Mouse (Mus musculus): ENCODE data around the gene Olfr137. TPM values are rescaled to one million over a fixed set of nuclear protein-coding genes. Genes with fewer than 3 reads are reported as not detected.

Olfr137 gene
- not detected for total RNA-seq (2022)

DNA sequence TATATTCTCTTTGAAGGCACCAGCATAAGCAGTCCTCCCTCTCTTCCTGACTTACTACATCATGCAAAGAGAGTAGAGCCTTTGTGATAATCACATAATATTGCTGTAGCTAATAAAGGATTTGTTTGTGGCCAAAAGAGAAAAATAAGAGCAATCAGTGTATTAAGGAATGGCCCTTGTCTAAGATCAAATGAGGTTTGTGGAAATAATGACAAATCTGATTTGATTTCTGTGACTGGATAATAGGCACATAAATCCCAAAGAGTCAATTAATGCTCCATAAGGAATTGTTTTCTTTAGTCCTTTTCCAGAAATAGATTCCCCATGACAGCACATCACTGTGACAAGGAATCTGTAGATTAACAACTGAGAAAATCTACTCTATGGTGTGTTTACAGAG lies at the start of gene Olfr137:
TSS of gene Olfr137 (minus strand) at position 101 of the 400 bp plus-strand sequence.
- DNase-seq (ENCODE audit: low spot score in 2 of 2): no peak

DNA sequence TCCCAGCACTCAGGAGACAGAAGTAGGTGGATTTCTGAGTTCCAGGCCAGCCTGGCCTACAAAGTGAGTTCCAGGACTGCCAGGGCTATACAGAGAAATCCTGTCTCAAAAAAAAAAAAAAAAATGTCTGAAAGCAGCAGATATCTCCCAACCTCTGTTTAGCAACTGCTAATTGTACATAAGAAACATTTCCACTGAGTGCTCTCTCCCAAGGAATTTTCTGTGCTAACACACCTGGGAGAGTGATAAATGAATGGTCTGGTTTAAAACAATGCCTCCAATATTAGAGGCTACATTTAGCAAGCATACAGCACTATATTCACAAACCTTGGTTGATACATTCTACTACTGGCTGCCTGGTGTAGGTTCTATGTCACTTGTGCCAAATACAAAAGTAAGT lies 22.2 kb upstream of the Olfr137 start, which contains the start of gene Olfr136:
TSS of gene Olfr136 (plus strand) at position 301 of the 400 bp plus-strand sequence.
- no peak for DNase-seq (ENCODE audit: low spot score in 2 of 2)

DNA sequence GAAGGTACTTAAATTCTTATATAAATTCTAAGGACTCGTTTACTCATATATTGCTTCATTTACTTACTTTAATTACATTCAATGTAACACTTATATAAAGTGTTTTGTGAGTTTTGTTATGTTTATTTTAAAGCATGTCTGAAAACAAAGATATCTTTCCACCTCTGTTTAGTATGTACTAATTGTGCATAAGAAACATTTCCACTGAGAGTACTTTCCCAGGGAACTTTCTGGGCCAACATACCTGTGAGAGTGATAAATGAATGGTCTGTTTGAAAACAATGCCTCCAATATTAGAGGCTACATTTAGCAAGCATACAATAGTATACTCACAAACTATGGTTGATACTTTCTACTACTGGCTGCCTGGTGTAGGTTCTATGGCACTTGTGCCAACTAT lies 46.6 kb downstream of the Olfr137 start, which contains the start of gene Olfr138:
TSS of gene Olfr138 (plus strand) at position 301 of the 400 bp plus-strand sequence.
- no peak for DNase-seq (ENCODE audit: low spot score in 2 of 2)

Other genes with a start within 250 kb of the Olfr137 start
- not detected for gene Olfr129, start 247.5 kb downstream of the Olfr137 start, total RNA-seq (2022)
- not detected for gene Olfr130, start 243.6 kb downstream of the Olfr137 start, total RNA-seq (2022)
- gene Olfr131, start 218.9 kb downstream of the Olfr137 start, total RNA-seq (2022): not detected
- not detected for gene Olfr132, start 173.0 kb downstream of the Olfr137 start, total RNA-seq (2022)
- not detected for gene Olfr133, start 162.3 kb downstream of the Olfr137 start, total RNA-seq (2022)
- not detected for gene Olfr134, start 136.2 kb downstream of the Olfr137 start, total RNA-seq (2022)
- not detected for gene Olfr135, start 103.2 kb downstream of the Olfr137 start, total RNA-seq (2022)
- not detected for gene Olfr138, start 46.5 kb downstream of the Olfr137 start, total RNA-seq (2022)
- gene Olfr136, start 22.3 kb upstream of the Olfr137 start, total RNA-seq (2022): not detected
- not detected for gene Esp36, start 112.6 kb upstream of the Olfr137 start, total RNA-seq (2022)
- gene Esp34, start 246.6 kb upstream of the Olfr137 start, total RNA-seq (2022): not detected